Mouse (Mus musculus) left cerebral cortex, postnatal 14 days (tissue): ENCODE measurements around the gene Nup133. TPM values are rescaled to one million over a fixed set of nuclear protein-coding genes. Genes with fewer than 3 reads are reported as not detected.

Experiments
- DNase-seq, 2 experiments: peaks; one replicate each; pipeline ENCODE4 v3.0.0; 2021 to 2022; ENCODE audit warnings: low spot score in 2 of 2, mixed read lengths in 1 of 2
- intact Hi-C: fragments of 180-260 bp; cut with DNase I; formaldehyde crosslinking; loops from one replicate; pipeline ENCODE4 v1.15.1; 2025
- total RNA-seq, 2 experiments: library from RNA; stranded (reverse); gene quantifications; 2 replicates each; pipeline ENCODE4 v1.2.3; 2021

Nup133 gene
- total RNA-seq, 2 experiments from 2014 or later = 18.3 to 22.8 TPM

- DNase-seq = no peak
Measured at GRCm38 (mm10) chr8:123893413-123893812, 55.7 kb downstream of the Nup133 start.

DNA sequence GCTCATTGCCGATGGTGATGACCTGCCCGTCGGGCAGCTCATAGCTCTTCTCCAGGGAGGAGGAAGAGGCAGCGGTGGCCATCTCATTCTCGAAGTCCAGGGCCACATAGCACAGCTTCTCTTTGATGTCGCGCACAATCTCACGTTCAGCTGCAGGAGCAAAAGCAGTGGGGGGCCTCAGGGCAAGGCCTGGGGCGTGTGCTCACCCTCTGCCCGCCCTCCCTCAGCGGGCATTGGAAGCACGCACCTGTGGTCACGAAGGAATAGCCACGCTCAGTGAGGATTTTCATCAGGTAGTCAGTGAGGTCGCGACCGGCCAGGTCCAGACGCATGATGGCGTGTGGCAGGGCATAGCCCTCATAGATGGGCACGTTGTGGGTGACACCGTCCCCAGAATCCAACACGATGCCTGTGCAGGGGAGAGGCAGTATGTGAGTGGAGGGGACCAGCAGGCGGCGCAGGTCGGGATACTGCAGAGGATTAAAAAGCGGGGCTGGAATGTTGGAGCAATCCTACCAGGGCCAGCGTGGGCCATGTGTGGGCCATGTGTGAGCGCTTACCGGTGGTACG lies 56.4 kb downstream of the Nup133 start:
- intact Hi-C loops = loop anchor here (5.0 kb wide), 1 partner anchor 35 kb away; no protein-coding TSS in a partner anchor
- no peak for DNase-seq

More at GRCm38 (mm10) chr8:123893413-123893812, 55.7 kb downstream of the Nup133 start:
- intact Hi-C loops = loop anchor here (5.0 kb wide), 1 partner anchor 36 kb away; no protein-coding TSS in a partner anchor

GRCm38 (mm10) chr8:123891883-123892585 lies 57.0 kb downstream of the Nup133 start:
- DNase-seq = peak; percentile 80 to 84
- intact Hi-C loops = loop anchor here (5.0 kb wide), 1 partner anchor 35 kb away; no protein-coding TSS in a partner anchor

- intact Hi-C loops = loop anchor here (5.0 kb wide), 1 partner anchor 34 kb away; no protein-coding TSS in a partner anchor
Measured at GRCm38 (mm10) chr8:123891271-123891670, 57.8 kb downstream of the Nup133 start.

GRCm38 (mm10) chr8:123889797-123890196 lies 59.3 kb downstream of the Nup133 start:
- intact Hi-C loops = loop anchor here (5.0 kb wide), 1 partner anchor 32 kb away; no protein-coding TSS in a partner anchor
- DNase-seq = no peak

More at GRCm38 (mm10) chr8:123891271-123891670, 57.8 kb downstream of the Nup133 start:
- no peak for DNase-seq

- DNase-seq = no peak
- intact Hi-C loops = no loop called here
Measured at GRCm38 (mm10) chr8:123887956-123888355, 61.1 kb downstream of the Nup133 start.

DNA sequence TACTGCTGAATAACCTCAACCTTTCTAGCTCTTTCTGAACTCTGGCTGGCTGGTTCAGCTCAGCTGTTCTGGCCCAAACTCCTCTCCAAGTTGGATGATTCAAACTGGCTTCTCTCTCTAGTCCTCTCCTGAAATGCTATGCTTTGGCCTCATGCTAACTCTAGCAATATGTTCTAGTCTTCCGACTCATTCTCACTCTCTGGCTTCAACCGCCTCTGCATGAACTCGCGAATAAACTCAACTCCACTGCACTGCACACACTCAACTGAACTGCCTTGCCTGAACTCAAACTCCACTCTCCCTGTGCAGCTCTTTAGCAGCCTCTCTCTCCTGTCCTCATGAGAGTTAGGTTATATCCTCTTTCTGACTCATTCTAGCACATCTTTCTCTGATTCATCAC lies 61.9 kb downstream of the Nup133 start:
- no peak for DNase-seq
- intact Hi-C loops = no loop called here

- intact Hi-C loops = loop anchor here (5.0 kb wide), 1 partner anchor 43 kb away; no protein-coding TSS in a partner anchor
- peak; percentile 82 to 92 for DNase-seq
Measured at GRCm38 (mm10) chr8:123884721-123885565, 64.1 kb downstream of the Nup133 start.

- DNase-seq = no peak
- intact Hi-C loops = loop anchor here (5.0 kb wide), 1 partner anchor 41 kb away; no protein-coding TSS in a partner anchor
Measured at GRCm38 (mm10) chr8:123883094-123883493, 66.0 kb downstream of the Nup133 start.

DNA sequence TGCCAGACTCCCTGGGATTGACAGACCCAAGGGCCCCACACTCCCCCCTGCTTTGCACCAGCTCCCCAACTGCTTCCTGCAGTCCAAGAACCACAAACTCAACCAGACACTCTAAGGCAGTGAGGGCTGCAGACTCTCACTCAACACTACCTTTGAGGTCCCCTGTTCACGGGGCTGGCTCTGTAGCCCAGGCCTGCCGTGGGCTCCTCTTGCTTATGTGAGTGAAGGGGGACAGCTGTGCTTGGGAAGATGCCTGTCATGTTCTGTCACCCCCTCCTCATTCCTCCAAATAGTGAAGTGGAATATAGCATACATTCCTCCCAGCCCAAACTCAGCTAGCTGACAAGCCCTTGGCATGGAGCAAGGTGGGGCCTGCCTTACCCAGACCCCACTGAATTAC lies 66.7 kb downstream of the Nup133 start:
- no peak for DNase-seq
- intact Hi-C loops = loop anchor here (5.0 kb wide), 1 partner anchor 40 kb away; no protein-coding TSS in a partner anchor

DNA sequence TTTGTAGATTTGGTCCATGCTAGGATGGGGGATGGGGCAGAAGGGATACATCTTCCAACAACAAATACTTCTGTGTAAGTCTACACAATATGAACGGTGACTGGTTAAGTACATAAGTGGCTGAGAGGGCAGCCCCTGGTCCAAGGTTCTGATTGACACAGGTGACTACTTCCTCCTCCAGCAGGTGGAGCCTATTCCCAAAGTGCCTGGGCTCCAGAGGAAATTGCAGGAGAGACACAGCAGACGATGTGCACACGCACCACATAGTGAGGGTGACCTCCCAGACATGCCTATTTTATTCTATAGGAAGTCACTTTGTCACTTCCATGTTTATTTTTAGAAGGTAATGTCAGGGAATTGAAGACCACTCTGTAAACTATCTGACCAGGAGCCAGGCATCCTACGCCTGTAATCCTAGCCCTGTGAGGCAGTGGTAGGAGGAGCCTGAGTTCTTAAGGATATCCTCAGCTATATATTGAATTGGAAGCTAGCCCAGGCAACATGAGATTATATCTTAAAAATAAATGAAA lies 68.2 kb downstream of the Nup133 start:
- DNase-seq = no peak
- intact Hi-C loops = loop anchor here (5.0 kb wide), 1 partner anchor 39 kb away; no protein-coding TSS in a partner anchor

DNA sequence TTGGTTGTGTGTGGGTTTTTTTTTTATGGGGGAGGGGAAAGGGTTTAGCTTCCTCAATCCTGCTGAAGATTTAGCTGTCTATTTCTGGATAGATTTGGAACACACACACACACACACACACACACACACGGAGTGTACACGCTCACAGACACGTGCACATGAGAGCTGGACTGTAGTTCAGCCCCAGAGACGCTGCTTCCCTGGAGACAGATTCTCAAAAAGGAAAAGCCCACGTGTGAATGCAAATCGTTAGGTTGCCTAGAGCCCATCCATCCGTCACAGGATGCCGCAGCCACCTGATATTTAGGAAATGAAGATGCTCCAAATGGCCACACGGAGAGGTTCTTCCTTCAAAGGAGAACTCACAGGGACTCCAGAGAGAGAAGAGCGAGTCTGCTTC lies 68.8 kb downstream of the Nup133 start:
- intact Hi-C loops = loop anchor here (5.0 kb wide), 1 partner anchor 38 kb away; no protein-coding TSS in a partner anchor
- peak; percentile 90 to 97 for DNase-seq

- intact Hi-C loops = no loop called here
Measured at GRCm38 (mm10) chr8:123877865-123878264, 71.2 kb downstream of the Nup133 start.

GRCm38 (mm10) chr8:123874324-123874723 lies 74.7 kb downstream of the Nup133 start:
- DNase-seq = peak; percentile 65 to 75
- intact Hi-C loops = no loop called here

More at GRCm38 (mm10) chr8:123877865-123878264, 71.2 kb downstream of the Nup133 start:
- no peak for DNase-seq

GRCm38 (mm10) chr8:123873364-123873763 lies 75.7 kb downstream of the Nup133 start:
- no peak for DNase-seq
- intact Hi-C loops = no loop called here

- intact Hi-C loops = no loop called here
Measured at GRCm38 (mm10) chr8:123872048-123872447, 77.0 kb downstream of the Nup133 start.

GRCm38 (mm10) chr8:123866971-123867370 lies 82.1 kb downstream of the Nup133 start:
- DNase-seq = no peak
- intact Hi-C loops = no loop called here

More at GRCm38 (mm10) chr8:123872048-123872447, 77.0 kb downstream of the Nup133 start:
- no peak for DNase-seq

DNA sequence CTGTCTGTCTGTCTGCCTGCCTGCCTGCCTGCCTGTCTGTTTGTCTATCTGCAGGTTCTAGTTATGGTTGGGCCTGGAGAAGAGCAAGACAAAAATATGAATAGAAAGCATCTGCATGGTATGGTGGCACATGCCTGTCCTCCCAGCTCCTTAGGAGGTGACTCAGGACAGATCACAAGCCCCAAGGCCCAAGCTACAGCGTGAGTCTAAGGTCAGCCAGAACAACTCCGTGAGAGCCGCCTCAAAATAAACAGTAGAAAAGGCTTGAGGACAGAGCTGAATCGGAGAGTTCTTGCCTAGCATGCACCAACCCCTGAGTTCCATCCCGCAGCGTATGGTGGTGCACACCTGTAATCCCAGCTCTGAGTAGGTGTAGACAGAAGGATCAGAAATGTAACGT lies 83.3 kb downstream of the Nup133 start:
- no peak for DNase-seq
- intact Hi-C loops = no loop called here

DNA sequence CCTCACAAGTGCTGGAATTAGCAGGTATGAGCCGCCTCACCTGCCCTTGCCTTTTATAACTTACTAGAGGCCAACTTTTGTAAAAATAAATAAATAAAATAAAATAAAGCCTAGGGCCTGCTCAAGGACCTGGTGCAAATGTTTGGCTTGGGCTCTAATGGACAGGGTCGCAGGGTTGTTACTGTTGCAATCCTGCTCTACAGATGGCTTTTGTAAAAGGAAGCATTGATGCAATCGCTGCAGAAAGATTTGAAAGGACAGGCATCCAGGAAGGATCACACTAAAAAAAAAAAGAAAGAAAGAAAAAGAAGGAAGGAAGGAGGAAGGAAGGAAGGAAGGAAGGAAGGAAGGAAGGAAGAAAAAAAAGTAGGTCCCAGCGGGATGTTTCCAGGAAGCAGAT lies 88.7 kb downstream of the Nup133 start:
- no peak for DNase-seq
- intact Hi-C loops = no loop called here
